Mouse (Mus musculus) heart, embryonic 14.5 days (tissue): ENCODE results near the gene Siva1. TPM values are rescaled to one million over a fixed set of nuclear protein-coding genes. Genes with fewer than 3 reads are reported as not detected.

ENCODE experiments used
- ATAC-seq: fragments of 200-750 bp; cut with Nextera tagmentation; 2 replicates; pipeline ENCODE4 v1.8.0; 2017; ENCODE audit warnings: low read depth, moderate TSS enrichment; ENCODE audit not compliant: insufficient number of reproducible peaks, insufficient read depth, low FRiP score
- H3K27ac ChIP-seq, 2 experiments: fragments of 200-500 bp in 1 of 2; fragments of 300-500 bp in 1 of 2; sonication (generic) in 1 of 2; replicated peaks in 1 of 2; 2 replicates each; pipeline ENCODE4 v1.5.1; 2012 to 2014; ENCODE audit warnings: low read depth in 2 of 2, low read length in 2 of 2, control low read depth in 1 of 2, mild to moderate bottlenecking in 1 of 2, mixed read lengths in 1 of 2; ENCODE audit not compliant: control insufficient read depth in 1 of 2, insufficient read depth in 1 of 2
- H3K27me3 ChIP-seq: fragments of 300-500 bp; sonication (generic); 2 replicates; pipeline ENCODE4 v1.6.1; 2014; ENCODE audit warnings: mild to moderate bottlenecking, low read length, control low read depth; ENCODE audit not compliant: control insufficient read depth, insufficient read depth
- H3K36me3 ChIP-seq: fragments of 300-500 bp; sonication (generic); 2 replicates; pipeline ENCODE4 v1.6.1; 2014; ENCODE audit warnings: mild to moderate bottlenecking, control low read depth, low read length, mixed read lengths; ENCODE audit not compliant: control insufficient read depth, insufficient read depth
- H3K4me1 ChIP-seq, 2 experiments: fragments of 200-500 bp in 1 of 2; fragments of 300-500 bp in 1 of 2; sonication (generic) in 1 of 2; 2 replicates each; pipeline ENCODE4 v1.6.1; 2012 to 2014; ENCODE audit warnings: low read length in 2 of 2, control low read depth in 1 of 2, mixed read lengths in 1 of 2; ENCODE audit not compliant: control insufficient read depth in 2 of 2, insufficient read depth in 2 of 2
- H3K4me2 ChIP-seq: fragments of 300-500 bp; sonication (generic); 2 replicates; pipeline ENCODE4 v1.6.1; 2014; ENCODE audit warnings: mild to moderate bottlenecking, low read length
- H3K4me3 ChIP-seq, 2 experiments: fragments of 200-500 bp in 1 of 2; fragments of 300-500 bp in 1 of 2; sonication (generic) in 1 of 2; 2 replicates each; pipeline ENCODE4 v1.5.1; 2012 to 2014; ENCODE audit warnings: low read length in 2 of 2, mild to moderate bottlenecking in 2 of 2, control low read depth in 1 of 2, low read depth in 1 of 2, moderate library complexity in 1 of 2; ENCODE audit not compliant: control insufficient read depth in 1 of 2, insufficient read depth in 1 of 2
- H3K9ac ChIP-seq: fragments of 300-500 bp; sonication (generic); 2 replicates; pipeline ENCODE4 v1.6.1; 2014; ENCODE audit warnings: mild to moderate bottlenecking, low read length
- H3K9me3 ChIP-seq: fragments of 300-500 bp; sonication (generic); 2 replicates; pipeline ENCODE4 v1.6.1; 2016; ENCODE audit warnings: low read length, control low read depth; ENCODE audit not compliant: control insufficient read depth
- WGBS: fragments of 180-500 bp; shearing (Covaris S2); extraction: QIAGEN DNeasy Blood & Tissue Kit; methylation state at CpG from one replicate; pipeline ENCODE4 v1.1.7; 2014; 5-methylcytosine and 5-hydroxymethylcytosine counted together
- polyA plus RNA-seq: library from polyadenylated mRNA; unstranded; fragments of >200 nt; fragmentation: Nextera tagmentation; extraction: Ambion mirVana; gene quantifications from 2 replicates; pipeline ENCODE4 v1.2.1, GENCODE M21; 2014

Siva1 gene
- polyA plus RNA-seq, 1 experiment from 2014 or later = 153 TPM

GRCm38 (mm10) chr12:112660576-112661326 lies 16.3 kb downstream of the Siva1 start:
- Histone ChIP-seq H3K4me2 (peak overlapping the region; percentile 59), H3K4me1 (peaks cover 49 to 72% of the 10 kb centered on the region in 2 experiments), H3K9ac (peak overlapping the region; percentile 58), H3K36me3 (peaks cover 92% of the 10 kb centered on the region), H3K27ac (peak overlapping the region; percentile 88 to 98), H3K4me3 (peak overlapping the region in 1 of 2 experiments; percentile 4; a peak in 1 of 4 replicates), H3K27me3 (no peaks in the 10 kb centered on the region), H3K9me3 (no peaks in the 10 kb centered on the region)
- 21% methylated on average over 5 of the region's 5 CpGs for WGBS
- ATAC-seq = peak; percentile 77

DNA sequence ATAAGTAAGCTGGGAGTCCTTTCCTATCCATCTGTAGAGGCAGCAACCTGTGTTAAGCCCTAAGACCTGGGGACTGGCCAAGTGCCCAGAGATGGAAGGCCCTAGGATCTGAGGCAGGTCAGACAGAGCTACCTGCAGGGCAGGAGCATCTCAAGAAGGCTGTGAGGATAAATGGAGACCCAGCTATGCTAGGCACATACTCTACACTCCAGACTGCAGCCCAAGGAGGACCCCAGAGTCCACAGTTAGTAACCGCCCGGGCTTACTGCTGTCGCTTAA lies 16.8 kb downstream of the Siva1 start:
- Histone ChIP-seq H3K4me3 (0 out of 4 replicates have a peak overlapping the region, but pooled peaks of 1 of the 2 experiments have one; percentile 2), H3K4me1 (peaks cover 54 to 77% of the 10 kb centered on the region in 2 experiments), H3K27ac (peak overlapping the region; percentile 88 to 98), H3K36me3 (peaks cover 92% of the 10 kb centered on the region), H3K9me3 (no peaks in the 10 kb centered on the region), H3K9ac (peak overlapping the region; percentile 58), H3K27me3 (no peaks in the 10 kb centered on the region), H3K4me2 (peak overlapping the region; percentile 59)
- ATAC-seq = no peak
- 24% methylated on average over 3 of the region's 3 CpGs for WGBS

GRCm38 (mm10) chr12:112661851-112662250 lies 17.4 kb downstream of the Siva1 start:
- Histone ChIP-seq H3K9me3 (no peaks in the 10 kb centered on the region), H3K4me3 (no peak overlapping the region), H3K4me1 (peaks cover 59 to 83% of the 10 kb centered on the region in 2 experiments), H3K4me2 (peak overlapping the region; percentile 59), H3K36me3 (peaks cover 92% of the 10 kb centered on the region), H3K27ac (peak overlapping the region; percentile 88 to 98), H3K27me3 (no peaks in the 10 kb centered on the region), H3K9ac (peak overlapping the region; percentile 58)
- 50% methylated on average over 9 of the region's 9 CpGs for WGBS
- no peak for ATAC-seq

- Histone ChIP-seq H3K27me3 (no peaks in the 10 kb centered on the region), H3K4me3 (no peak overlapping the region), H3K9me3 (no peaks in the 10 kb centered on the region), H3K4me1 (peaks cover 72 to 98% of the 10 kb centered on the region in 2 experiments), H3K9ac (0 out of 2 replicates have a peak overlapping the region, but pooled peaks have one; percentile 3), H3K27ac (peak overlapping the region in 1 of 2 experiments; percentile 65; a peak in 2 of 4 replicates), H3K36me3 (peaks cover 92% of the 10 kb centered on the region), H3K4me2 (no peak overlapping the region)
- no peak for ATAC-seq
- WGBS = 85% methylated on average over 11 of the region's 11 CpGs
Observed at GRCm38 (mm10) chr12:112663303-112663702, 18.8 kb downstream of the Siva1 start.

GRCm38 (mm10) chr12:112663716-112664115 lies 19.2 kb downstream of the Siva1 start:
- H3K36me3 ChIP-seq = peaks cover 92% of the 10 kb centered on the region
- peak overlapping the region; percentile 4 to 65; a peak in 3 of 4 replicates for H3K27ac ChIP-seq
- H3K9ac ChIP-seq = peak overlapping the region; percentile 55
- 87% methylated on average over 12 of the region's 12 CpGs for WGBS
- H3K4me1 ChIP-seq = peaks cover 76 to 100% of the 10 kb centered on the region in 2 experiments
- no peak for ATAC-seq
- no peaks in the 10 kb centered on the region for H3K9me3 ChIP-seq
- no peaks in the 10 kb centered on the region for H3K27me3 ChIP-seq
- no peak overlapping the region for H3K4me2 ChIP-seq
- no peak overlapping the region for H3K4me3 ChIP-seq

DNA sequence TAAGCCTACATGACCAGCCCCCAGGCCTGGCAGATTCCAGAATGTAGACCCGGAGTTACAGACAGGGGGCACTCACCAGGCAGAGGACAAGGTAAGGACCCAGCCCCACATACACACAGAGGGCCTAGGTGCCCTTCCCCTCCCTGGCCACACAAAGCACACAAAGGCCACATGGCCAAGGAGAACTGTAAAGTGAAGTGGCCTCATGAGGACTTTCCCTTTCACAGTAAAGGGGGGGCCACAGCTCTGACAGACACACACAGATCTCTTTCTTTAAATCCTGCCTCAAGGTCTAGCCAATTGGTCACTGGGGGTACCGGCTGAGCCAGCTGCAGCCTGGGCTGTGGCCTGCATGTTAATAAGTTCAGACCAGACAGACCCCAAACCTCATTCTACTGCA lies 19.6 kb downstream of the Siva1 start:
- WGBS = 45% methylated on average over 2 of the region's 2 CpGs
- Histone ChIP-seq H3K9ac (peak overlapping the region; percentile 55), H3K27me3 (no peaks in the 10 kb centered on the region), H3K4me2 (no peak overlapping the region), H3K36me3 (peaks cover 92% of the 10 kb centered on the region), H3K4me1 (peaks cover 75 to 100% of the 10 kb centered on the region in 2 experiments), H3K9me3 (no peaks in the 10 kb centered on the region), H3K4me3 (no peak overlapping the region), H3K27ac (peak overlapping the region; percentile 4 to 65; a peak in 3 of 4 replicates)
- no peak for ATAC-seq

DNA sequence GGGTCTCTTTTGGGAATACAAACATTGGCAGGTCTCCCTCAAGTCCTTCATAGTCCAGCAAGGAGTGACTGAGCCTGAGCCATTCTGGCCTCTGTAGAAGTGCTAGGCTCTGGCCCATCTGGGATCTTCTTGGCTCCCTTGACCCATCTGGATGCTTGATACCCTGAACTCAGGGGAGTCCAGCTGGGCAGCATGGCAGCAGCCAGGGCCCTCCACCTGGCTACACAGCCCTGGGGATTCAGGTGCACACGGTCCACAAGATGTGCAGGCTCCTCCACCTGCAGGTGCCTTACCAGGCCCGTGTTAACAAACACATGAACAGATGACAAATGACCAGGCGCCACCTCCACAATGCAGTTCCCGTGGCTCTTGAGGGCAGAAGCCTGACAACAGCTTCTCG lies 20.2 kb downstream of the Siva1 start:
- Histone ChIP-seq H3K4me3 (no peak overlapping the region), H3K4me2 (peak overlapping the region; percentile 53; the same call in 1 of the 2 replicates), H3K4me1 (peaks cover 74 to 99% of the 10 kb centered on the region in 2 experiments), H3K9ac (peak overlapping the region; percentile 67), H3K27me3 (no peaks in the 10 kb centered on the region), H3K36me3 (peaks cover 92% of the 10 kb centered on the region), H3K9me3 (no peaks in the 10 kb centered on the region), H3K27ac (peak overlapping the region; percentile 0 to 88; a peak in 2 of 4 replicates)
- no peak for ATAC-seq
- WGBS = 61% methylated on average over 5 of the region's 5 CpGs
